Mouse (Mus musculus): Measurements from ENCODE around the gene Fam131b. TPM values are rescaled to one million over a fixed set of nuclear protein-coding genes. Genes with fewer than 3 reads are reported as not detected.

The Fam131b gene
- polyA plus RNA-seq, 1 experiment from 2014 or later = 5.8 TPM

DNA sequence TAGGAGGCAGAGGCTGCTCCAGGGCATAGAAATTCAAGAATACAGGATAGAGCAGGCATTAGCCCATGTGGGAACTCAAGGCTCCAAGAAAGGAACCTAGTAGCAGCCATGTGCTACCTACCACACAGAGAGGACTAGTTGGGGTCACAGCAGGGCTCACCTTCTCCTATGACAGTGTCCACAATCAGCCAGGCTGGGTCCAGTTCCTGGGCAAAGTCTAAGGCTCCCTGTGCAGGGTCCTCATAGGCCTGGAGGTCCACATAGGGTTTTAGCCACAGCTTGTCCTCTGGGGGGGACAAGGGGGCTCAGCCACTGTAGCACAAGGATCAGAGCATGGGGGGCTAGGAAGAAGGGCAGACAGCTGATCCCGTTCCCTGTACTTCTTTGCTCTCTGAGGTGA lies 38.1 kb upstream of the Fam131b start:
- H3K27ac ChIP-seq = no peak overlapping the region
- no peak overlapping the region for H3K4me2 ChIP-seq
- no peaks in the 10 kb centered on the region for H3K27me3 ChIP-seq
- no peak overlapping the region for H3K9ac ChIP-seq
- no peak overlapping the region for H3K4me3 ChIP-seq
- ATAC-seq (ENCODE audit: low FRiP score) = no peak
- H3K9me3 ChIP-seq = no peaks in the 10 kb centered on the region
- 75% methylated on average over 1 of the region's 1 CpGs for WGBS
- H3K36me3 ChIP-seq = peaks cover 31% of the 10 kb centered on the region
- no peaks in the 10 kb centered on the region for H3K4me1 ChIP-seq (replicated peaks)

- 71% methylated on average over 1 of the region's 1 CpGs for WGBS
- ATAC-seq (ENCODE audit: low FRiP score) = no peak
- Histone ChIP-seq H3K4me1 (replicated peaks) (no peaks in the 10 kb centered on the region), H3K4me2 (no peak overlapping the region), H3K9me3 (no peaks in the 10 kb centered on the region), H3K36me3 (peaks cover 35% of the 10 kb centered on the region), H3K4me3 (no peak overlapping the region), H3K9ac (no peak overlapping the region), H3K27ac (no peak overlapping the region), H3K27me3 (no peaks in the 10 kb centered on the region)
These were observed 37.6 kb upstream of the Fam131b start for GRCm38 (mm10) chr6:42362074-42362473.

GRCm38 (mm10) chr6:42361041-42361895 lies 36.8 kb upstream of the Fam131b start:
- no peaks in the 10 kb centered on the region for H3K27me3 ChIP-seq
- no peak overlapping the region for H3K27ac ChIP-seq
- H3K9ac ChIP-seq = no peak overlapping the region
- peaks cover 43% of the 10 kb centered on the region for H3K36me3 ChIP-seq
- no peaks in the 10 kb centered on the region for H3K9me3 ChIP-seq
- H3K4me2 ChIP-seq = no peak overlapping the region
- no peaks in the 10 kb centered on the region for H3K4me1 ChIP-seq (replicated peaks)
- H3K4me3 ChIP-seq = no peak overlapping the region
- no peak for ATAC-seq (ENCODE audit: low FRiP score)
- WGBS = 93% methylated on average over 13 of the region's 13 CpGs

- 92% methylated on average over 6 of the region's 6 CpGs for WGBS
- Histone ChIP-seq H3K9ac (no peak overlapping the region), H3K27me3 (no peaks in the 10 kb centered on the region), H3K4me1 (replicated peaks) (no peaks in the 10 kb centered on the region), H3K4me2 (no peak overlapping the region), H3K9me3 (no peaks in the 10 kb centered on the region), H3K27ac (no peak overlapping the region), H3K36me3 (peaks cover 53% of the 10 kb centered on the region), H3K4me3 (no peak overlapping the region)
- no peak for ATAC-seq (ENCODE audit: low FRiP score)
These were observed 35.9 kb upstream of the Fam131b start for GRCm38 (mm10) chr6:42360231-42360840.

GRCm38 (mm10) chr6:42359364-42360147 lies 35.1 kb upstream of the Fam131b start:
- Histone ChIP-seq H3K4me3 (no peak overlapping the region), H3K27me3 (no peaks in the 10 kb centered on the region), H3K9ac (no peak overlapping the region), H3K4me2 (no peak overlapping the region), H3K36me3 (peaks cover 60% of the 10 kb centered on the region), H3K9me3 (no peaks in the 10 kb centered on the region), H3K4me1 (replicated peaks) (peaks cover 5% of the 10 kb centered on the region), H3K27ac (no peak overlapping the region)
- ATAC-seq (ENCODE audit: low FRiP score) = no peak
- WGBS = 76% methylated on average over 9 of the region's 9 CpGs

DNA sequence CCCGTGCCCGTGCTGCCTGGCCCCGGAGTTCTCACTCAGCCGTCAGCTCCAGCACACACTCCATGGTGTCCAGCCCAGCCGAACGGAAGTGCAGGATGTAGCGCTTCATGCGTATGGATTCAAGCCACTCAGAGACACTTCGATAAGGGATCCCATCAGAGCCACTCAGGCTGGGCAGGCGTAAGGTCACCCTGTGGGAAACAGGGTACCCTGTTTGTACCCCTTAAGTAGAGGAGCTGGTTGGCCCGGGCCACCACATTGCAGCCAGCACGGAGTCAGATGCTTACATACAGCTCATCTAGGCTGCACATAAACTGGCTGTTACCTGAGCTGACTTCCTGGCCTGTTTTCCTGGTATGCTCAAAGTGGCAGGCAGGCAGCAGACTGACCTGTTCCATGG lies 34.5 kb upstream of the Fam131b start:
- Histone ChIP-seq H3K9me3 (no peaks in the 10 kb centered on the region), H3K36me3 (peaks cover 61% of the 10 kb centered on the region), H3K27ac (no peak overlapping the region), H3K4me2 (no peak overlapping the region), H3K4me3 (no peak overlapping the region), H3K4me1 (replicated peaks) (peaks cover 12% of the 10 kb centered on the region), H3K9ac (no peak overlapping the region), H3K27me3 (no peaks in the 10 kb centered on the region)
- ATAC-seq (ENCODE audit: low FRiP score) = no peak
- WGBS = 91% methylated on average over 12 of the region's 12 CpGs

DNA sequence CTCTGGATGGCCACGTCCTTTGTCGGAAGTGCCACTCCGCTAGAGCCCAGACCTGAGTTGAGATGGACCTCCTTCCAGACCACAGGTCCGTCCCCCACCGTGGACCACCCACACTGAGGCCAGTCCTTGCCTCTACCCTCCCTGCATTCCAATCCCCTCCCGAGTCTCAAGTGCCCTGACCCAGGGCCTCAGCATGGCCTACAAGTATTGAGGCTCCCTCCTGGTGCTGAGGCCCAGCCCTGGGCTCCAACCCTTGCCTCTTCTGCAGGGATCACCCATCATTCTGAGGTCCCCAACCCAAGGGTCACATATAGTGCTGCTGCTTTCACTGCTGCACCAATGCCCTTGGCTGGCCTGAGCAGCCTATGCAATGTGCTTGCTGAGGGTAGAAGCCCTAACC lies 33.5 kb upstream of the Fam131b start:
- ATAC-seq (ENCODE audit: low FRiP score) = no peak
- 60% methylated on average over 6 of the region's 6 CpGs for WGBS
- peaks cover 22% of the 10 kb centered on the region for H3K4me1 ChIP-seq (replicated peaks)
- peaks cover 66% of the 10 kb centered on the region for H3K36me3 ChIP-seq
- no peaks in the 10 kb centered on the region for H3K27me3 ChIP-seq
- no peak overlapping the region for H3K4me2 ChIP-seq
- H3K9ac ChIP-seq = no peak overlapping the region
- H3K27ac ChIP-seq = no peak overlapping the region
- H3K4me3 ChIP-seq = no peak overlapping the region
- no peaks in the 10 kb centered on the region for H3K9me3 ChIP-seq

GRCm38 (mm10) chr6:42356913-42357312 lies 32.5 kb upstream of the Fam131b start:
- peaks cover 67% of the 10 kb centered on the region for H3K36me3 ChIP-seq

DNA sequence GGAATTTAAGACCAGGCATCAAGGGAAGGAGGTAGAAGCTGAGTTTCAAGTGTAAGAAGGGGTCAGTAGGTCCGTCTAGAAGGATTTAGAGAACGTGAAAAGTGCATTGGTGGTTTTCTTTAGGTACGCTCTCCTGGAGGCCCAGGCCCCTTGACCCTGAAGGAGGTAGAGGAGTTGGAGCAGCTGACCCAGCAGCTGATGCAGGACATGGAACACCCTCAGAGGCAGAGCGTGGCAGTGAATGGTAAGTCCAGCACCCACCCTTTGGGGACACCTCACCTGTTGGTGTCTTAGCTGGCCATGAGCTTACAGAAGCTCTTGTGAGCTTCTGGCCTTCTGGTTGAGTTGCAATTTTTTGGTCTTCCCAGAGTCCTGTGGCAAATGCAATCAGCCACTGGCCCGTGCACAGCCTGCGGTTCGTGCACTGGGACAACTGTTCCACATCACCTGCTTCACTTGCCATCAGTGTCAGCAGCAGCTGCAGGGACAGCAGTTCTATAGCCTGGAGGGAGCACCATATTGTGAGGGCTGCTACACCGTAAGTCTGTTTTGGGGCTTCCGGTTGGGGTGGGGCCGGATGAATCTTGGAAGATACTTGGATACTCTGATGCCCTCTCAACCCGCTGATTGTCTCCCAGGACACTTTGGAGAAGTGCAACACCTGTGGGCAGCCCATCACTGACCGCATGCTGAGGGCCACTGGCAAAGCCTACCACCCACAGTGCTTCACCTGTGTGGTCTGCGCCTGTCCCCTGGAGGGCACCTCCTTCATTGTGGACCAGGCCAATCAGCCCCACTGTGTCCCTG lies 31.6 kb upstream of the Fam131b start:
- H3K4me1 ChIP-seq (replicated peaks) = peaks cover 39% of the 10 kb centered on the region
- H3K9ac ChIP-seq = no peak overlapping the region
- H3K4me2 ChIP-seq = no peak overlapping the region
- WGBS = 98% methylated on average over 13 of the region's 13 CpGs
- peaks cover 72% of the 10 kb centered on the region for H3K36me3 ChIP-seq
- H3K4me3 ChIP-seq = no peak overlapping the region
- no peak overlapping the region for H3K27ac ChIP-seq
- no peaks in the 10 kb centered on the region for H3K27me3 ChIP-seq
- ATAC-seq (ENCODE audit: low FRiP score) = no peak
- H3K9me3 ChIP-seq = no peaks in the 10 kb centered on the region

More at GRCm38 (mm10) chr6:42356913-42357312, 32.5 kb upstream of the Fam131b start:
- H3K4me2 ChIP-seq = no peak overlapping the region
- no peak overlapping the region for H3K9ac ChIP-seq
- H3K4me1 ChIP-seq (replicated peaks) = peaks cover 30% of the 10 kb centered on the region
- H3K27ac ChIP-seq = no peak overlapping the region
- 96% methylated on average over 5 of the region's 5 CpGs for WGBS
- no peak for ATAC-seq (ENCODE audit: low FRiP score)
- no peak overlapping the region for H3K4me3 ChIP-seq
- no peaks in the 10 kb centered on the region for H3K27me3 ChIP-seq
- no peaks in the 10 kb centered on the region for H3K9me3 ChIP-seq

GRCm38 (mm10) chr6:42355366-42355765 lies 30.9 kb upstream of the Fam131b start:
- H3K27me3 ChIP-seq = no peaks in the 10 kb centered on the region
- peaks cover 70% of the 10 kb centered on the region for H3K36me3 ChIP-seq
- H3K9ac ChIP-seq = no peak overlapping the region
- 96% methylated on average over 6 of the region's 6 CpGs for WGBS
- no peak overlapping the region for H3K4me2 ChIP-seq
- no peak for ATAC-seq (ENCODE audit: low FRiP score)
- no peak overlapping the region for H3K27ac ChIP-seq
- peaks cover 45% of the 10 kb centered on the region for H3K4me1 ChIP-seq (replicated peaks)
- H3K9me3 ChIP-seq = no peaks in the 10 kb centered on the region
- H3K4me3 ChIP-seq = no peak overlapping the region

GRCm38 (mm10) chr6:42354076-42355019 lies 29.9 kb upstream of the Fam131b start:
- WGBS = 61% methylated on average over 11 of the region's 11 CpGs
- peaks cover 60% of the 10 kb centered on the region for H3K36me3 ChIP-seq

More at GRCm38 (mm10) chr6:42354076-42355019, 29.9 kb upstream of the Fam131b start:
- Histone ChIP-seq H3K27ac (0 out of 2 replicates have a peak overlapping the region, but pooled peaks have one; percentile 8), H3K9me3 (no peaks in the 10 kb centered on the region), H3K27me3 (no peaks in the 10 kb centered on the region), H3K4me3 (no peak overlapping the region), H3K4me2 (no peak overlapping the region), H3K4me1 (replicated peaks) (peaks cover 46% of the 10 kb centered on the region), H3K9ac (no peak overlapping the region)
- no peak for ATAC-seq (ENCODE audit: low FRiP score)

All from hindbrain, embryonic 13.5 days (tissue).